Mouse (Mus musculus): ENCODE data around the gene Cyp26a1.

DNA sequence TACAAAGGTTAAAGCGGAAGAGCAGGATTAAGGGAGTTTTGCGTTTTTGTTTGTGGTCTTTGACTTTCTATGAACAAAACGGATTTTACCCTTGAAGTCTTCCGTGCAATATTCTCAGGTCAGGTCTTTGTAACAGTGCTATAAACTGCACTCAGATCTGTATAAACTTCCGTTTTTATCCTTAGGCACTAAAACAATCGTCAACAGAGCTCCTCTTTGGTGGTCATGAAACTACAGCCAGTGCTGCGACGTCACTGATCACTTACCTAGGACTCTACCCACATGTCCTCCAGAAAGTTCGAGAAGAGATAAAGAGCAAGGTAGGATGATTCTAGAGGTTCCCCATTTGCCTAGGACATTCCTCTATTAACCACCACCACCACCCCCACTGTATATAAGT, 2.1 kb downstream of the Cyp26a1 start:
- no peak for TF ChIP-seq CTCF (IDR thresholded peaks at IDR 0.05; ENCODE audit: low read depth, low read length)
- TF ChIP-seq TAL1 (conservative IDR thresholded peaks at IDR 0.05; ENCODE audit: low read depth, low read length), result no peak
- no peak for TF ChIP-seq GATA2 (IDR thresholded peaks at IDR 0.05; ENCODE audit: borderline replicate concordance, low read depth, low read length)

All from G1E (cell line).